Mouse (Mus musculus) c-Kit-positive CD71-positive TER-119-negative erythroid progenitor cells, embryonic 14.5 days (primary cell): ENCODE results near the gene Lrtm1.

Source experiments
- DNase-seq: peaks from one replicate; pipeline ENCODE4 v3.0.0-alpha.2; 2013; ENCODE audit warnings: low read depth

The Lrtm1 gene

DNA sequence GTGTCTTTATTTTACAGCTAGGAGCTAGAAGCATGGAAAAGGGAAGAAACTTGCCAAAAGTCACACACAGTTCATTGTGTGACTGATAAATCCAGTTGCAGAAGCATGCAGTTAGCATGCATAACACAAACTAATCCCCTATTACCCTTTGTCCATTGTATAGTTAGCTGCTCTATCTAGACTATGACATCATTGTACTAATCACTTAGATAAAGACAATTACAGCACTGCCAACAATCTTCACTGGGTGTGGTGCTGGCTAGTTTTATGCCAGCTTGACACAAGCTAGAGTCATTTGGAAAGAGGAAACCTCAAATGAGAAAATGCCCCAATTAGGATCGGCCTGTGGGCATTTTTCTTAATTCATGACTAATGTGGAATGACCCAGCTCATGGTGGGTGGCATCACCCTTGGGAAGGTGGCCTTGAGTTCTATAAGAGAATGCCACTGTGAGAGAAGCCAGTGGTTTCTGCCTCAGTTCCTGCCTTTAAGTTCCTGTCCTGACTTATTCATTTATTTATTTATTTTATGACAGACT, 13.9 kb downstream of the Lrtm1 start:
- no peak for DNase-seq

DNA sequence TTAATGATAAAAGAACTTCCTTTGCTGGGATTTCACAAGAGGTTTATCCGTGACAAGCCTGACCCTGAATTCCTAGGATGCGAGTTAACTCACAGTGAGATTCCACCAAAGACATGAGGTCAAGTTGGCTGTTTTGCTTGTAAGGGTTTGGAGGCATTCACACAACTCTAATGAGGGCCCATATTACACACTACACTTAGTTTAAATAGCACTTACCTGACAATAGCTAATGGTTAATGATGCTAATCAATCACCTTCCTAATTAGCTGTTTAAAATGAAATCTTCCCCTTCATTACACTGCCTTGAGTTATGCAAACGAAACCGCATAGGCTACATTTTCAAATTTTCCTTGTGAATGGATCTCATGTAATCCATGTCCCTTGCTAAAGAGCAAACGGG, 20.2 kb downstream of the Lrtm1 start:
- no peak for DNase-seq

DNA sequence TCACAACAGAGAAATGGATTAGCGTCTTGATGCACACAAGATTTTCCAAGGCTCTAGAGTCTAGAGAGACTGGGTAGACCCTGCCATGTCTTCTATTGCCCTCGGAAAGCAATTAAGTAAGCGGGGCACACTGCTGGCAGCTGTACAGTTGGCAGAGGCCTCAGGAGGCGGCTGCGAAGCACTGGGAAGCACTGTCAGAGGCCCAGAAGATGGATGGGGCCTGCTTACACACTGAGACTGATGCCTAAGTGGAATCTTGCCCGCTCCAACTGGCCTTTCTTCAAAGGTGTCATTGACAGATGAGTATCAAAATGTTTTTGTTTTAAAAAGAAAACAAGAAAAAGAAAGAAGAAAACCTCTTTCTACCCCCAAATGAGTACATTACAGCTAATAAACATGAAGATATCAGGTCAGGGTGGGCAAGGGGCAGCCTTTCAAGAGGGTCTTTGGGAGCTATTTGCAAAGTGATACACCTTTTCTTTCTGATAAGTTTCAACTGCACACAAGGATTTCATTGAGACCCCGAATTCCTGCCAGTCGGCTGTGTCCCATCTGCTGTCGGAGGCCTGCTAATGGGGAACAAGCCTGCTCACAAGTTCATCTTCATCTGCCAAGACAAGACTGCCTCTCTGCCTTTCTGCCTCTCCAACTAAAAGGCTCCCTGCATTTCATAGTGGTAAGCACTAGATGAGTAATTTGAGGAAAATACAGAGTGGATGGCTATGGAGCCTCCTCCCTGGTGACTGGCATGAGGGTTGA, 22.8 kb downstream of the Lrtm1 start:
- no peak for DNase-seq

DNA sequence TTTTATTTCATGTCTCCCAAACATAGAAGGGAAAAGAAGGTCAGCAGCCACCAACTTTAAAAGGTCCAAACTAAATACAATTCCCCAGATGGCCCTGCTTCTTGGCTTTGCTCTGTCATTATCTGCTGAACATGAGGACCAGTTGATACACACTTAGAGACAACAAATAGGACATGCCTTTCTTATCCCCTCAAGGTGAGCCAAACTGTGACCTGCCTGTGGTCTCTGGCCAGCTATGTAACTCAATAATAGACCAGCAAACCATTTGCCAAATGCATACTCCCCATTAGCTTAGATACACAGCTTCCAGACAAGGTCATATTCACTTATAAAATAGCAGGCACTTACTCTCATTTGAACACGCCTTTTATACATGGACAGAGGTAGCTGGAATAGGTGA, 23.5 kb downstream of the Lrtm1 start:
- DNase-seq, result no peak

DNA sequence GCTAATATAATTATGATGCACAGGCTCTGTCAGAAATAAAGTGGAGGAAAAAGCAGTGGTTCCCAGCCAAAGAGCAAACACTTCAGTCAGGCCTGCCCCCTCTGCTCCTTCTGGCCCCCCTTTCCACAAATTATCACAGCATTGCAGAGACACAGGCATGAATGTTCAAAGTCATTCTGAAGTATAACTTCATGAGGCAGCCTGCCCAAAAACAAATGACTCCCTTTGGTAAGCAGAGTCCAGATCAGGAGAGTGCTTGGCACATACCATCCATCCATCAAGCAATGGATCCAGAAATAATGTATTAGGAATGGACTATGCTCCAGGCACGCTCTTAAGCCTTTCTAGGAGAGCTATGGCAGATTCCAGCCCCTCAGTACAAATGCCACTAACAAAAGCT, 24.3 kb downstream of the Lrtm1 start:
- DNase-seq, result no peak

DNA sequence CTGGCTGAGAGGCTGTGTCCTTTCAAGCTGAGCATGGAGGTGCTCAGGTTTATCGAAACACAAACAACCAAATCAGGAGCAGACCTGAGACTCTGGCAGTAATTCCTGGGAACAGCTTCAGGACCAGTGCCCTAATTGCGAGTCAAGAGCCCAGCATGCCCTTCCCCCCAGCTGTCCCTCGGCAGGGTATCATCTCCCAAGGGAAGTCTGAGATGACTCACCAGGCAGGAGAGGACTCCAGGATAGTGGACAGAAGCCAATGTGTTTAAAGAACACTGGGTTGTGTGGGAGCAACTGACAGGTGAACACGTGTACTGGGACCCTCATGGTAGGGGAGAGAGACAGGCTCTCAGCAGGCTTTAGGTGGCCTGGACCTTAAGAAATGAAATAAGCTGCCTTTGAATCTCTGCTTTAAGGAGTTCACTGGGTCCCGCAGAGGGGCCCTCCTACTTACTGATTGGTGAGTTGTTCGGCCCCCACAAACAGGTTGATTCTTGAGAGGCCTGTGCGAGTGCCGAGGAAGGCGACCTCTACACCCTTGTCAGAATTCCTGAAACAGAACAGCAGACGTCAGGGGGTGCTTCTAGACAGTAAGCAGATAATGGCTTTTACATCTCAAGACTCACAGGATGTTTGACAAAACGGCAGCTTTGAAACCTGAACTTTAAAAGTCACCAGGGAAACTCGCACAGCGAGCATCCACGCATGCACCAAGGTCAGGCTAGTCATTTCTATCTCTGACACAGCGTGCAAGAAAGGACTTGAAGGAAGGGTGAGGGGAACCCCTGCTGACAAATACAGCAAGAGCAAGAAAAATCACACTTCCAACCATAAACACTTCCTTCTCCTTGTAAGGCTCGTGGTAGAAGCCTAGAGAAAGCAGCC, 34.2 kb downstream of the Lrtm1 start:
- DNase-seq, result no peak

DNA sequence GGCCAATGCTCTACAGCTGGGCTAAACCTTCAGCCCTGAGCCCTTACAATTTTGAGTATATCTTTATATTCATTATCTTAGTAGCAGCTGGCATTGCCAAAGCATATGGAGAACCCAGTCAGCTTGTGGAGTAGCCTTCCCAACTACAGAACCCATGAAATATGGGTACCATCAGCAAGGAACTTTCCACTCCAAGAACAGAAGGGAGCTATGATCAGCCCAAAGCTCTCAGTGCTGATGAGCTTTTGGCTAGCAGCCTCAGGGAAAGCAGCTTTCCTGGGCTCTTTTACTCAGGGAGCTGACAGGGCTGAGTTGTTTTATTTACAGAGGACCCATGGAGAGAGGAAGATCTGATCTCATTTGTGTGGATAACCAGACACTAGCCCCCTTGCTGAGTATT, 42.7 kb downstream of the Lrtm1 start:
- DNase-seq, result no peak

DNA sequence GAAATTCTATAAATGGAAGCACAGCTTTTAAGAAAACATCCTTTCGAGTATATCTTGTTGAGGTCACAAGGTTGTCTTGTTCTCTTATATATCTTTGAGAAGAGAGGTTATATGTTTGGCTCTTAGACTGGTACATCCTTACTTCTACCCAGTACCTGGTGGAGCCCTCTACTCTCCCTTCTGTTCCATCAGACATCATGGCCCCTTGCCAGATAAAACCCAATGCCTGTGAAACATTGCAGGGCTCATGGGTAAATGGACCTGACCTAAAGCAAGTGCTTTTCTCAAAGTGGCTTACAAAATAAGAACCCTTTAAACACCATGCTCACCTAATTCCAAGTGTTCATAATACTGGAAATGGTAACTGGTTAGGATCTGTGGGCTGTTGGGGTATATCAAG, 43.5 kb downstream of the Lrtm1 start:
- no peak for DNase-seq

DNA sequence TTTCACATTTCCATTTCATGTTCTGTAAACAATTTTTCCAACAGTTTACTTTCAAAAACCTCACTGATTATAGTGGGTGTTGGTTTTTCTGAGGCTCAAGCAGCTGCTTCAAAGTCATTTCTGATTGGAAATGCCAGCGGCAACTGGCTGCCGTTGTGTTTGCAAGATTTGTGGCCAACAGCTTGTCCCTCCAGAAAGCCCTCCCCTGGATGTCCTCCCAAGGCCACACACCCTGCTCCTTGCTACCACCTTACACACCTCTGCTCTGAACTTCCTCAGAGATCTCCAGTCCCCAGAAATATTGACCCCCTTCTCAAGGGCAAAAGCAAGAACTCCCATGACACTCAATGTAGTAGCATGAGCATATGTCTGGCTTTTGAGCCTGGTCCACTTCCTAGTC, 44.7 kb downstream of the Lrtm1 start:
- no peak for DNase-seq

DNA sequence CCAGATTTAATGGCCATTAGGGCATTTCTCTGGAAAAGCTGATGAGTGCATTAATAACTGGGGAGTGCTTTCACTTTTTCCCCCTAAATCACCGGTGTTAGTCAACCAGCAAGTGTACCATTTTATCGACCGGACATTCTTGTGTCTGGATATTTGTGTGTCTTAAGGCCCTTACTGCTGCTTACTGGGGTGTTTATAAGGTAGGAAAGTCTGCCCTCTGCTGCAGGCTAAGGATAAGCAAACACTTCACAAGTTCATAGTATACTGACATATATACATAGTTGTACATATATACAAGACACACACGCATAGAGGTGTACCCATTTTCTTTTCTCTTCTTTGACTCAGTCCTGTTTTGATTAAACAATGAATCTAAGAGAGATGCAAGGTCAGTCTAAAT, 55.7 kb downstream of the Lrtm1 start:
- DNase-seq, result no peak

DNA sequence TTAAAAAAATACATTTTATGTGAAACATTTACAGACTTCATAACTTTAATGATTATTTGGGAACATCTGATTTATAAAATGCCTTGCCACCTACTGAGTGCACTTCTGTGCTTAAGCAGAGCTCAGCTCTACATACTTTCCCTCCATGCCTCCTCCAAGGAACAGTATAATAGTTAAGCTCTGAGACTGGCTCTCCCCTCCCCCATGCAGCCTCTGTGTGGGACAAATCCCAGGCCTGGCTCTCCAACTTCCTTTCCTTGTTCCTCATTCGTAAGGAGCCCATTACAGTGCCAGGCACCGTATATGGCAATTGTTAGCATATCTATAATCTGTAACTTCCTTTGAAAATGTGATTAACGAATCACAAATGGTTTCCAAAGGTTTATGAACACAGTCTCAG, 59.4 kb downstream of the Lrtm1 start:
- DNase-seq, result no peak

DNA sequence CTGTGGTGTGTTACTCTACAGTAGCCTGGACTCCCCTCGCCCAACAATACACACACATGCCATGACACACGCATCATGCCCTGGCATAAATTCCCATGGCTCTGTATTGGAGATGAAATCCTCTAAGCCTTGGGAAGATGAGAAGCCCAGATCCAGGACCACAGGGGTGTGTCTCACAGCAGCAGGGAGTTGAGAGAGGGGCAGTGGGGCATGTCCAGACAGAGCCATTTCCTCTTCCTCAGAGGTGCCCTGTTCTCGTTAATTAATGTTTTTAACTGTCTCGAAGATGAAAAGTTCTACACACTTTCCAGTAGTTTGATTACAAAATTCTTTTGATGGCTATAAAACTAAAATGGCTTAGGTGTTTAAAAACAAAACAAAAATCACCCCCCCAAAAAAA, 62.2 kb downstream of the Lrtm1 start:
- DNase-seq, result no peak

DNA sequence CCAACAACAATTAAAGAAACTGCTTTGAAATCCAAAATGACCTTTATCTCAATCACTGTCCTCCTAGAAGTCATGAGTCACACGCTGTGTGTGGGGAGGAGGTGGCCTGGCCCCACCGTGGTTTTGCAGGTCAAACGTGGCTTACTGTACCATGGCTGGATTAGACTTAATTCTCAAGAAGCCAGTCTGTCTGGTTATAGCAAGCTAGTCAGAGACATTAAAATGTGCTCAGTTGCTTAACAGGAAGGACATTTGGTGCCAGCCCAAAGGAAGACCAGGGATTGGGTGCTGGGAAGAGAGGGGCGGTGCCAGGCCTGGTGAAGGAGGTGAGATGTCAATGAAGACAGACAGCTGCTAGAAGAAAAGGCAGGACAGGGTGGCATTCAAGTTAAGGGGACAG, 62.6 kb downstream of the Lrtm1 start:
- DNase-seq, result no peak

DNA sequence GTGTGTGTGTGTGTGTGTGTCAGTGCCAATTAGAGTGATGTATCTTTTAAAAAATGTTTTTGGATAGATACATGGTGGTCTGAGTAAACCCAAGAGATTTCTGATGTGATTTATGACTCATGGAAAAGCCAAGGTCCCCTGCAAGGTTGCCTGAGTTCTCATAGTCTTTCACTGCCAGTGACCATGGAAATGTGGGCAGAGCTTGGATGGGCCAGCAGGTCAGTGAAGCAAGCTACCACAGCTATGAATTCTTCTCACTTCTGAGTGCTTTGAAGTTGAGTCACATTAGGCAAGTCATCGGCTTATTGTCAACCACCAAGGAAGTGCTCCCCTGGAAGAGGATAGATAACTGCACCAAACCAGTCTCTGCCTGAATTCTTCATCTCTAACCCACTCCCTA, 64.2 kb downstream of the Lrtm1 start:
- no peak for DNase-seq
